Mouse (Mus musculus): ENCODE results near the gene L3mbtl4. TPM values are rescaled to one million over a fixed set of nuclear protein-coding genes. Genes with fewer than 3 reads are reported as not detected.
"Not testable (repeated sequence)": the region's sequence is repeated elsewhere in the genome, so short reads cannot be mapped to it uniquely, and the experiment has no call there.

The L3mbtl4 gene
- polyA plus RNA-seq, 1 experiment from 2014 or later = not detected

DNA sequence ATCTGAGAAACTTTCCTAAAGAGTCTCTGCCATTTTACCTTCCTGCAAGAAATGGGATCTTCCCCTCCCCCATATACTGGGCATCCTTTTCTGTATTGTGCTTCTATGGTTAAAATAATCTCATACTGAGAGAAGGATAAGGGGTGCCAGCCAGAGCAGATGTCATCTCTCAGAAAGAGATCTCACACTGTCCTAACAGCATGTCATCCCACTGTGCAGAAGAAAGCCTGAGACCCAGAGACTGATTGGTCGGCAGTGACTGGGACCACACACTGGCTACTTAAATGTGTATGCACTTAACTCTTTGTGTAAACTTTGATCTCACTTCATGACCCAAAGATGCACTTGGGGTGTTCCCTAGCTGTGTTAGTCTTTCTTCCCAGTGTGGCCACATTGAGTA, 193.7 kb downstream of the L3mbtl4 start:
- no peak for ATAC-seq (ENCODE audit: insufficient number of reproducible peaks, insufficient read depth, low FRiP score, low read depth)
- 53% methylated on average over 1 of the region's 1 CpGs for WGBS
- no peaks in the 10 kb centered on the region for H3K4me1 ChIP-seq (ENCODE audit: control insufficient read depth in 2 of 2, insufficient read depth in 2 of 2, low read length in 2 of 2)

DNA sequence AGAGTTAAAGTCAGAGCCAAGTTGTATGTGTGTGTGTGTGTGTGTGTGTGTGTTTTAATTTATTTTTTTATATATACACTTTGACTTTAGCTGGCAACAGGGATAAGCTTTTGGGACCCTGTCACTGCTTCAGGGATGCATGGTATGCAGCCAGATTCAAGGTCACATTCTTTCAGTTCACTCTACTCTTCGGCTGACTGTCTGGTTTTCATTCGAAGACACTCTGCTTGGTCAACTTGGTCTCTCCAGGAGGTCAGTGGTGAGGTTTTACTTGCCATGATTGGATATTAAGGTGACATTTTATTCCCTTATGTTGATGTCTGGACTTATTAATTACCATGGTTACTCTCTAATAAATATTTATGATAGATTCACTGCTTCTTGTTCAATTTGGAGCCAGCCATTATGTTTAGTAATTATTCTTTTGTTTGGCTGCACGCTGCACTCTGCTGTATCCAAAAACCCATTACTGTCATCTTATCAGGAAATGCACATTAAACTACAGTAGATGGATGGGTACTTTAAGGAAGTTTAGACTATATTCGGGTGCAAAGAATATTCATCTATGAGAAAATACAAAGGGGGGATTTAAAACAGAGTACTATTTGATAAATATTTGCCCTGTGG, 216.6 kb downstream of the L3mbtl4 start:
- Histone ChIP-seq H3K9ac (ENCODE audit: low read length) (no peak overlapping the region), H3K9me3 (ENCODE audit: control insufficient read depth, low read length) (no peaks in the 10 kb centered on the region), H3K4me3 (ENCODE audit: control insufficient read depth in 1 of 2, insufficient read depth in 1 of 2, low read depth in 1 of 2, low read length in 2 of 2) (no peak overlapping the region), H3K27ac (replicated peaks in 1 of 2; ENCODE audit: control insufficient read depth in 1 of 2, insufficient read depth in 1 of 2, low read depth in 2 of 2, low read length in 2 of 2) (no peak overlapping the region), H3K27me3 (ENCODE audit: control insufficient read depth, insufficient read depth, low read length) (no peaks in the 10 kb centered on the region), H3K4me1 (ENCODE audit: control insufficient read depth in 2 of 2, insufficient read depth in 2 of 2, low read length in 2 of 2) (no peaks in the 10 kb centered on the region), H3K4me2 (ENCODE audit: low read length) (no peak overlapping the region), H3K36me3 (ENCODE audit: control insufficient read depth, insufficient read depth, low read length) (no peaks in the 10 kb centered on the region)
- 52% methylated on average over 4 of the region's 4 CpGs for WGBS
- ATAC-seq (ENCODE audit: insufficient number of reproducible peaks, insufficient read depth, low FRiP score, low read depth) = no peak

More for the DNA sequence above, 193.7 kb downstream of the L3mbtl4 start:
- Histone ChIP-seq H3K27me3 (ENCODE audit: control insufficient read depth, insufficient read depth, low read length) (no peaks in the 10 kb centered on the region), H3K27ac (replicated peaks in 1 of 2; ENCODE audit: control insufficient read depth in 1 of 2, insufficient read depth in 1 of 2, low read depth in 2 of 2, low read length in 2 of 2) (no peak overlapping the region), H3K9ac (ENCODE audit: low read length) (no peak overlapping the region), H3K4me2 (ENCODE audit: low read length) (no peak overlapping the region), H3K9me3 (ENCODE audit: control insufficient read depth, low read length) (no peaks in the 10 kb centered on the region), H3K36me3 (ENCODE audit: control insufficient read depth, insufficient read depth, low read length) (no peaks in the 10 kb centered on the region), H3K4me3 (ENCODE audit: control insufficient read depth in 1 of 2, insufficient read depth in 1 of 2, low read depth in 1 of 2, low read length in 2 of 2) (no peak overlapping the region)

DNA sequence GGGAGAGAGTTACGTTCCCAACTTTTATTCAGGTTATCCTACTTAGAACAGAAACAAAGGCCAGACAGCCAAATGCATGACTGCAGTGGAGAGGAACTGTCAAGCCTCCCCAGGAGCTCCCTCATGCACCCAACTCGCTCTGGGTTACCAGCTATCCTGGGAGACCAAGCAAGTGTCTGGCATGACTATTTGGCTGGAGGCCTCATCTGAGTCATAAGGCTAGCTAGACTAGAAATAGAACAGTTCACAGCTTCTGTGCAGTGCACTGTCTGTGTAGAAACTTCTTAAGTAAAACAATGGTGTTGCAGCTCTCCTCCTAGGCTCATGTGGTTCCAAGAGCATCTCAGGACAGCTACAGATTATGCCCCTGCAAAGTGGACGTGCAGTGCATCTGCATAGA, 218.6 kb downstream of the L3mbtl4 start:
- WGBS = 67% methylated on average over 3 of the region's 3 CpGs
- no peak for ATAC-seq (ENCODE audit: insufficient number of reproducible peaks, insufficient read depth, low FRiP score, low read depth)
- H3K27ac ChIP-seq (replicated peaks in 1 of 2; ENCODE audit: control insufficient read depth in 1 of 2, insufficient read depth in 1 of 2, low read depth in 2 of 2, low read length in 2 of 2) = no peak overlapping the region

GRCm38 (mm10) chr17:68502998-68503397, 229.4 kb downstream of the L3mbtl4 start:
- H3K36me3 ChIP-seq (ENCODE audit: control insufficient read depth, insufficient read depth, low read length); H3K4me3 ChIP-seq (ENCODE audit: control insufficient read depth in 1 of 2, insufficient read depth in 1 of 2, low read depth in 1 of 2, low read length in 2 of 2); H3K27ac ChIP-seq (replicated peaks in 1 of 2; ENCODE audit: control insufficient read depth in 1 of 2, insufficient read depth in 1 of 2, low read depth in 2 of 2, low read length in 2 of 2); H3K27me3 ChIP-seq (ENCODE audit: control insufficient read depth, insufficient read depth, low read length); H3K9me3 ChIP-seq (ENCODE audit: control insufficient read depth, low read length); H3K4me2 ChIP-seq (ENCODE audit: low read length); ATAC-seq (ENCODE audit: insufficient number of reproducible peaks, insufficient read depth, low FRiP score, low read depth); H3K4me1 ChIP-seq (ENCODE audit: control insufficient read depth in 2 of 2, insufficient read depth in 2 of 2, low read length in 2 of 2); H3K9ac ChIP-seq (ENCODE audit: low read length): not testable (repeated sequence)
- 64% methylated on average over 2 of the region's 4 CpGs for WGBS

More for the DNA sequence above, 218.6 kb downstream of the L3mbtl4 start:
- no peak overlapping the region for H3K9ac ChIP-seq (ENCODE audit: low read length)
- no peak overlapping the region for H3K4me2 ChIP-seq (ENCODE audit: low read length)
- H3K4me1 ChIP-seq (ENCODE audit: control insufficient read depth in 2 of 2, insufficient read depth in 2 of 2, low read length in 2 of 2) = no peaks in the 10 kb centered on the region
- H3K9me3 ChIP-seq (ENCODE audit: control insufficient read depth, low read length) = no peaks in the 10 kb centered on the region
- no peaks in the 10 kb centered on the region for H3K36me3 ChIP-seq (ENCODE audit: control insufficient read depth, insufficient read depth, low read length)
- no peaks in the 10 kb centered on the region for H3K27me3 ChIP-seq (ENCODE audit: control insufficient read depth, insufficient read depth, low read length)
- no peak overlapping the region for H3K4me3 ChIP-seq (ENCODE audit: control insufficient read depth in 1 of 2, insufficient read depth in 1 of 2, low read depth in 1 of 2, low read length in 2 of 2)

DNA sequence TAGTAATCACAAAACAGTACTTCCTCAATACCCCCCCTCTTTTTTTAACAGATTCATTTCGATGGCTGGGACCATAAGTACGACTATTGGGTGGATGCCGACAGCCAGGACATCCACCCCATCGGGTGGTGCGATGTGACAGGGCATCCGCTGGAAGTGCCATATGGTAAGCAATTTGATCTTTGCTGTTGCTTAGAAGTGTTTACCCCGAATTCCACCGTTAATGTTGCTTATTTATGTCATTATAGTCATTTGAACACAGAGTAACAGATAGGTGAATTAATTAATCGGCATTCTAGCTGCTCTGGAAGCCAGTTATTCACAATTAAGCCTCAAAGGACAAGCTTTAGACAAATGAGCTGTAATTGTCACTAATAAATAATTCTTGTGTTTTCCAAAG, 286.1 kb downstream of the L3mbtl4 start:
- Histone ChIP-seq H3K4me3 (ENCODE audit: control insufficient read depth in 1 of 2, insufficient read depth in 1 of 2, low read depth in 1 of 2, low read length in 2 of 2) (no peak overlapping the region), H3K4me1 (ENCODE audit: control insufficient read depth in 2 of 2, insufficient read depth in 2 of 2, low read length in 2 of 2) (no peaks in the 10 kb centered on the region), H3K27ac (replicated peaks in 1 of 2; ENCODE audit: control insufficient read depth in 1 of 2, insufficient read depth in 1 of 2, low read depth in 2 of 2, low read length in 2 of 2) (no peak overlapping the region), H3K9ac (ENCODE audit: low read length) (no peak overlapping the region), H3K36me3 (ENCODE audit: control insufficient read depth, insufficient read depth, low read length) (no peaks in the 10 kb centered on the region), H3K27me3 (ENCODE audit: control insufficient read depth, insufficient read depth, low read length) (no peaks in the 10 kb centered on the region), H3K4me2 (ENCODE audit: low read length) (no peak overlapping the region), H3K9me3 (ENCODE audit: control insufficient read depth, low read length) (no peaks in the 10 kb centered on the region)
- 71% methylated on average over 9 of the region's 9 CpGs for WGBS
- ATAC-seq (ENCODE audit: insufficient number of reproducible peaks, insufficient read depth, low FRiP score, low read depth) = no peak

DNA sequence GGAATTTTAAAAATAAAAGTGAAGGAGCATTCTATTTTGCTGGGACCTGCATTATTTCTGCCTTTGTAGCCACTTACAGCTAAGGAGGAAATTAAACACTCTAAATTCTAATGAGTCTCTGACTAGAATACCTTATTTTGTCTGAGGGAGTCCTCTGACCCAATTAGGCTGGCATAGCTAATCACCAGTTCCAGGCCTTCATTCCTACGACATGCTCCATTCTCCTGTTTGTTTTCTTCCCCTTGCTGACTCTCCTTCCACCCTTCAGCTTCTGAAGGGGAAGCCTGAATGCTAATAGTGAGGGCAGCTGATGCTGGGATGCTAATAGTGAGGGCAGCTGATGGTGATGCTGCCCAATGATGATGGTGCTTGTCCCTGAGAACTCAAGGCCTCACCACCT, 286.7 kb downstream of the L3mbtl4 start:
- no peaks in the 10 kb centered on the region for H3K36me3 ChIP-seq (ENCODE audit: control insufficient read depth, insufficient read depth, low read length)
- no peak overlapping the region for H3K9ac ChIP-seq (ENCODE audit: low read length)
- WGBS = 46% methylated on average over 1 of the region's 1 CpGs
- no peak for ATAC-seq (ENCODE audit: insufficient number of reproducible peaks, insufficient read depth, low FRiP score, low read depth)
- no peak overlapping the region for H3K27ac ChIP-seq (replicated peaks in 1 of 2; ENCODE audit: control insufficient read depth in 1 of 2, insufficient read depth in 1 of 2, low read depth in 2 of 2, low read length in 2 of 2)
- H3K27me3 ChIP-seq (ENCODE audit: control insufficient read depth, insufficient read depth, low read length) = no peaks in the 10 kb centered on the region
- no peaks in the 10 kb centered on the region for H3K4me1 ChIP-seq (ENCODE audit: control insufficient read depth in 2 of 2, insufficient read depth in 2 of 2, low read length in 2 of 2)
- no peak overlapping the region for H3K4me3 ChIP-seq (ENCODE audit: control insufficient read depth in 1 of 2, insufficient read depth in 1 of 2, low read depth in 1 of 2, low read length in 2 of 2)
- H3K9me3 ChIP-seq (ENCODE audit: control insufficient read depth, low read length) = no peaks in the 10 kb centered on the region
- H3K4me2 ChIP-seq (ENCODE audit: low read length) = no peak overlapping the region

GRCm38 (mm10) chr17:68571806-68572205, 298.2 kb downstream of the L3mbtl4 start:
- ATAC-seq (ENCODE audit: insufficient number of reproducible peaks, insufficient read depth, low FRiP score, low read depth) = no peak

GRCm38 (mm10) chr17:68585195-68585594, 311.6 kb downstream of the L3mbtl4 start:
- Histone ChIP-seq H3K27me3 (ENCODE audit: control insufficient read depth, insufficient read depth, low read length) (no peaks in the 10 kb centered on the region), H3K27ac (replicated peaks in 1 of 2; ENCODE audit: control insufficient read depth in 1 of 2, insufficient read depth in 1 of 2, low read depth in 2 of 2, low read length in 2 of 2) (no peak overlapping the region), H3K9me3 (ENCODE audit: control insufficient read depth, low read length) (no peaks in the 10 kb centered on the region), H3K4me3 (ENCODE audit: control insufficient read depth in 1 of 2, insufficient read depth in 1 of 2, low read depth in 1 of 2, low read length in 2 of 2) (no peak overlapping the region), H3K4me1 (ENCODE audit: control insufficient read depth in 2 of 2, insufficient read depth in 2 of 2, low read length in 2 of 2) (no peaks in the 10 kb centered on the region), H3K36me3 (ENCODE audit: control insufficient read depth, insufficient read depth, low read length) (no peaks in the 10 kb centered on the region), H3K4me2 (ENCODE audit: low read length) (no peak overlapping the region), H3K9ac (ENCODE audit: low read length) (no peak overlapping the region)
- 77% methylated on average over 3 of the region's 3 CpGs for whole genome bisulfite sequencing
- ATAC-seq (ENCODE audit: insufficient number of reproducible peaks, insufficient read depth, low FRiP score, low read depth) = no peak

More at GRCm38 (mm10) chr17:68571806-68572205, 298.2 kb downstream of the L3mbtl4 start:
- 84% methylated on average over 6 of the region's 6 CpGs for WGBS
- no peak overlapping the region for H3K4me2 ChIP-seq (ENCODE audit: low read length)
- no peak overlapping the region for H3K9ac ChIP-seq (ENCODE audit: low read length)
- H3K27ac ChIP-seq (replicated peaks in 1 of 2; ENCODE audit: control insufficient read depth in 1 of 2, insufficient read depth in 1 of 2, low read depth in 2 of 2, low read length in 2 of 2) = no peak overlapping the region
- H3K4me3 ChIP-seq (ENCODE audit: control insufficient read depth in 1 of 2, insufficient read depth in 1 of 2, low read depth in 1 of 2, low read length in 2 of 2) = no peak overlapping the region
- no peaks in the 10 kb centered on the region for H3K27me3 ChIP-seq (ENCODE audit: control insufficient read depth, insufficient read depth, low read length)
- H3K4me1 ChIP-seq (ENCODE audit: control insufficient read depth in 2 of 2, insufficient read depth in 2 of 2, low read length in 2 of 2) = no peaks in the 10 kb centered on the region
- H3K9me3 ChIP-seq (ENCODE audit: control insufficient read depth, low read length) = no peaks in the 10 kb centered on the region
- H3K36me3 ChIP-seq (ENCODE audit: control insufficient read depth, insufficient read depth, low read length) = no peaks in the 10 kb centered on the region

Measured in heart, embryonic 14.5 days (tissue).